Mouse (Mus musculus) embryonic stem cell, embryonic (primary cell): ENCODE measurements around the gene Ush2a.

Experiments
- CTCF ChIA-PET, 4 experiments: fragments of 300-600 bp in 2 of 4; fragments of 350-600 bp in 2 of 4; sonication (Branson Sonifier 250); formaldehyde crosslinking; loops; one replicate each; lab custom pipeline; 2022; ENCODE audit warnings: inconsistent platforms in 2 of 4; lab: Charles Lee
- POLR2A ChIA-PET, 4 experiments: fragments of 300-600 bp in 2 of 4; fragments of 350-600 bp in 2 of 4; sonication (Branson Sonifier 250); formaldehyde crosslinking; loops; one replicate each; lab custom pipeline; 2022; ENCODE audit warnings: antibody characterized with exemption in 4 of 4, inconsistent platforms in 1 of 4; lab: Charles Lee

The Ush2a gene

GRCm38 (mm10) chr1:188716886-188717285 lies 455.1 kb downstream of the Ush2a start:
- ChIA-PET POLR2A (no interaction called here), CTCF (no interaction called here)

- CTCF ChIA-PET = no interaction called here
- POLR2A ChIA-PET = interaction anchor here in 1 of 4 experiments (0.7 kb wide), 1 partner anchor 13 kb away, joined by 3 read pairs; no protein-coding TSS in a partner anchor
Observed at GRCm38 (mm10) chr1:188725122-188725995, 463.5 kb downstream of the Ush2a start.

- CTCF ChIA-PET = no interaction called here
Observed at GRCm38 (mm10) chr1:188726937-188727336, 465.1 kb downstream of the Ush2a start.

GRCm38 (mm10) chr1:188728625-188729024 lies 466.8 kb downstream of the Ush2a start:
- ChIA-PET CTCF (no interaction called here), POLR2A (interaction anchor here in 1 of 4 experiments (0.6 kb wide), 1 partner anchor 878 kb away, joined by 3 read pairs; no protein-coding TSS in a partner anchor)

More at GRCm38 (mm10) chr1:188726937-188727336, 465.1 kb downstream of the Ush2a start:
- POLR2A ChIA-PET = no interaction called here

GRCm38 (mm10) chr1:188729179-188729578 lies 467.4 kb downstream of the Ush2a start:
- CTCF ChIA-PET = no interaction called here

GRCm38 (mm10) chr1:188734741-188735266 lies 473.0 kb downstream of the Ush2a start:
- POLR2A ChIA-PET = no interaction called here
- CTCF ChIA-PET = interaction anchor here in 1 of 4 experiments (0.5 kb wide), 1 partner anchor 213 kb away, joined by 4 read pairs; no protein-coding TSS in a partner anchor

More at GRCm38 (mm10) chr1:188729179-188729578, 467.4 kb downstream of the Ush2a start:
- POLR2A ChIA-PET = interaction anchor here in 1 of 4 experiments (0.6 kb wide), 1 partner anchor 877 kb away, joined by 3 read pairs; no protein-coding TSS in a partner anchor

GRCm38 (mm10) chr1:188742971-188743370 lies 481.1 kb downstream of the Ush2a start:
- ChIA-PET CTCF (no interaction called here), POLR2A (no interaction called here)

GRCm38 (mm10) chr1:188755031-188755430 lies 493.2 kb downstream of the Ush2a start:
- POLR2A ChIA-PET = no interaction called here
- CTCF ChIA-PET = no interaction called here

- POLR2A ChIA-PET = no interaction called here
- CTCF ChIA-PET = no interaction called here
Observed at GRCm38 (mm10) chr1:188760515-188760914, 498.7 kb downstream of the Ush2a start.

GRCm38 (mm10) chr1:188762463-188762862 lies 500.6 kb downstream of the Ush2a start:
- CTCF ChIA-PET = no interaction called here

GRCm38 (mm10) chr1:188763761-188764160 lies 501.9 kb downstream of the Ush2a start:
- POLR2A ChIA-PET = no interaction called here
- CTCF ChIA-PET = no interaction called here

More at GRCm38 (mm10) chr1:188762463-188762862, 500.6 kb downstream of the Ush2a start:
- POLR2A ChIA-PET = no interaction called here

GRCm38 (mm10) chr1:188770828-188771227 lies 509.0 kb downstream of the Ush2a start:
- ChIA-PET POLR2A (no interaction called here), CTCF (no interaction called here)

GRCm38 (mm10) chr1:188772516-188773229 lies 510.9 kb downstream of the Ush2a start:
- CTCF ChIA-PET = no interaction called here
- POLR2A ChIA-PET = interaction anchor here in 1 of 4 experiments (0.6 kb wide), 2 partner anchors 887 to 1805 kb away, joined by 3 read pairs; no protein-coding TSS in a partner anchor

- ChIA-PET POLR2A (no interaction called here), CTCF (no interaction called here)
Observed at GRCm38 (mm10) chr1:188773631-188774030, 511.8 kb downstream of the Ush2a start.

GRCm38 (mm10) chr1:188777556-188778161 lies 515.8 kb downstream of the Ush2a start:
- ChIA-PET CTCF (no interaction called here), POLR2A (no interaction called here)

- POLR2A ChIA-PET = no interaction called here
- CTCF ChIA-PET = no interaction called here
Observed at GRCm38 (mm10) chr1:188785056-188785455, 523.2 kb downstream of the Ush2a start.

- ChIA-PET POLR2A (no interaction called here), CTCF (interaction anchor here in 3 of 4 experiments (0.5 to 1.1 kb wide), 4 partner anchors 9 to 313 kb away, joined by 3 read pairs; no protein-coding TSS in a partner anchor)
Observed at GRCm38 (mm10) chr1:188805069-188805468, 543.2 kb downstream of the Ush2a start.

GRCm38 (mm10) chr1:188805852-188806251 lies 544.0 kb downstream of the Ush2a start:
- POLR2A ChIA-PET = no interaction called here
- CTCF ChIA-PET = no interaction called here

- ChIA-PET POLR2A (no interaction called here), CTCF (no interaction called here)
Observed at GRCm38 (mm10) chr1:188810631-188811030, 548.8 kb downstream of the Ush2a start.
